Mouse (Mus musculus): Measurements from ENCODE around the gene Gm20605. TPM values are rescaled to one million over a fixed set of nuclear protein-coding genes. Genes with fewer than 3 reads are reported as not detected.
A peak's percentile ranks its signal among the peaks of the same experiment; 100 is the strongest.

The Gm20605 gene
- polyA plus RNA-seq, 1 experiment, result 63.8 TPM

- no peak for DNase-seq
- H3K4me3 ChIP-seq (replicated peaks; ENCODE audit: extremely low read depth, low read depth, low read length), result no peak overlapping the region
- no peak for TF ChIP-seq CTCF (IDR thresholded peaks at IDR 0.05; ENCODE audit: insufficient read depth, low read length)
- peaks cover 5% of the 10 kb centered on the region; the same call in 1 of the 2 replicates for H3K4me1 ChIP-seq (ENCODE audit: control insufficient read depth, insufficient read depth, low read length)
- 43% methylated on average over 6 of the region's 6 CpGs for WGBS
Observed at GRCm38 (mm10) chr5:137660064-137660688, 31.2 kb downstream of the Gm20605 start.

GRCm38 (mm10) chr5:137663057-137663456 lies 34.1 kb downstream of the Gm20605 start:
- DNase-seq, result no peak
- Histone ChIP-seq H3K4me1 (ENCODE audit: control insufficient read depth, insufficient read depth, low read length) (peaks cover 5% of the 10 kb centered on the region; the same call in 1 of the 2 replicates), H3K4me3 (replicated peaks; ENCODE audit: extremely low read depth, low read depth, low read length) (no peak overlapping the region)
- TF ChIP-seq CTCF (IDR thresholded peaks at IDR 0.05; ENCODE audit: insufficient read depth, low read length) (no peak), POLR2A (IDR thresholded peaks at IDR 0.05; ENCODE audit: borderline replicate concordance, extremely low read depth, low read depth, low read length) (no peak)
- WGBS, result 80% methylated on average over 9 of the region's 9 CpGs

- WGBS, result 73% methylated on average over 10 of the region's 10 CpGs
- DNase-seq, result no peak
- no peak for TF ChIP-seq CTCF (IDR thresholded peaks at IDR 0.05; ENCODE audit: insufficient read depth, low read length)
- TF ChIP-seq POLR2A (IDR thresholded peaks at IDR 0.05; ENCODE audit: borderline replicate concordance, extremely low read depth, low read depth, low read length), result no peak
- peaks cover 10% of the 10 kb centered on the region for H3K4me1 ChIP-seq (ENCODE audit: control insufficient read depth, insufficient read depth, low read length)
- no peak overlapping the region for H3K4me3 ChIP-seq (replicated peaks; ENCODE audit: extremely low read depth, low read depth, low read length)
Observed at GRCm38 (mm10) chr5:137668971-137669370, 40.0 kb downstream of the Gm20605 start.

- DNase-seq, result no peak
- no peak for TF ChIP-seq POLR2A (IDR thresholded peaks at IDR 0.05; ENCODE audit: borderline replicate concordance, extremely low read depth, low read depth, low read length)
- TF ChIP-seq CTCF (IDR thresholded peaks at IDR 0.05; ENCODE audit: insufficient read depth, low read length), result no peak
- H3K4me3 ChIP-seq (replicated peaks; ENCODE audit: extremely low read depth, low read depth, low read length), result no peak overlapping the region
- WGBS, result 98% methylated on average over 1 of the region's 1 CpGs
- peaks cover 10% of the 10 kb centered on the region for H3K4me1 ChIP-seq (ENCODE audit: control insufficient read depth, insufficient read depth, low read length)
Observed at GRCm38 (mm10) chr5:137670240-137670639, 41.3 kb downstream of the Gm20605 start.

- peak; percentile 47 for DNase-seq
- TF ChIP-seq POLR2A (IDR thresholded peaks at IDR 0.05; ENCODE audit: borderline replicate concordance, extremely low read depth, low read depth, low read length), result no peak
- TF ChIP-seq CTCF (IDR thresholded peaks at IDR 0.05; ENCODE audit: insufficient read depth, low read length), result no peak
- Histone ChIP-seq H3K4me3 (replicated peaks; ENCODE audit: extremely low read depth, low read depth, low read length) (no peak overlapping the region), H3K4me1 (ENCODE audit: control insufficient read depth, insufficient read depth, low read length) (peaks cover 10% of the 10 kb centered on the region)
- 5% methylated on average over 9 of the region's 9 CpGs for WGBS
Observed at GRCm38 (mm10) chr5:137671443-137672240, 42.7 kb downstream of the Gm20605 start.

- H3K4me1 ChIP-seq (ENCODE audit: control insufficient read depth, insufficient read depth, low read length), result peaks cover 10% of the 10 kb centered on the region
- TF ChIP-seq CTCF (IDR thresholded peaks at IDR 0.05; ENCODE audit: insufficient read depth, low read length) (no peak), POLR2A (IDR thresholded peaks at IDR 0.05; ENCODE audit: borderline replicate concordance, extremely low read depth, low read depth, low read length) (no peak)
- WGBS, result 76% methylated on average over 5 of the region's 5 CpGs
- H3K4me3 ChIP-seq (replicated peaks; ENCODE audit: extremely low read depth, low read depth, low read length), result no peak overlapping the region
- DNase-seq, result no peak
Observed at GRCm38 (mm10) chr5:137672361-137672760, 43.4 kb downstream of the Gm20605 start.

- no peak for DNase-seq
- 67% methylated on average over 6 of the region's 6 CpGs for WGBS
- TF ChIP-seq POLR2A (IDR thresholded peaks at IDR 0.05; ENCODE audit: borderline replicate concordance, extremely low read depth, low read depth, low read length) (no peak), CTCF (IDR thresholded peaks at IDR 0.05; ENCODE audit: insufficient read depth, low read length) (no peak)
- no peak overlapping the region for H3K4me3 ChIP-seq (replicated peaks; ENCODE audit: extremely low read depth, low read depth, low read length)
- peaks cover 10% of the 10 kb centered on the region for H3K4me1 ChIP-seq (ENCODE audit: control insufficient read depth, insufficient read depth, low read length)
Observed at GRCm38 (mm10) chr5:137673015-137673414, 44.0 kb downstream of the Gm20605 start.

- TF ChIP-seq POLR2A (IDR thresholded peaks at IDR 0.05; ENCODE audit: borderline replicate concordance, extremely low read depth, low read depth, low read length), result no peak
- no peak for TF ChIP-seq CTCF (IDR thresholded peaks at IDR 0.05; ENCODE audit: insufficient read depth, low read length)
Observed at GRCm38 (mm10) chr5:137674786-137675185, 45.8 kb downstream of the Gm20605 start.

GRCm38 (mm10) chr5:137677859-137678258 lies 48.9 kb downstream of the Gm20605 start:
- 91% methylated on average over 8 of the region's 8 CpGs for WGBS
- H3K4me1 ChIP-seq (ENCODE audit: control insufficient read depth, insufficient read depth, low read length), result no peaks in the 10 kb centered on the region
- TF ChIP-seq CTCF (IDR thresholded peaks at IDR 0.05; ENCODE audit: insufficient read depth, low read length), result no peak
- no peak for TF ChIP-seq POLR2A (IDR thresholded peaks at IDR 0.05; ENCODE audit: borderline replicate concordance, extremely low read depth, low read depth, low read length)

More at GRCm38 (mm10) chr5:137674786-137675185, 45.8 kb downstream of the Gm20605 start:
- H3K4me3 ChIP-seq (replicated peaks; ENCODE audit: extremely low read depth, low read depth, low read length), result no peak overlapping the region
- peaks cover 10% of the 10 kb centered on the region for H3K4me1 ChIP-seq (ENCODE audit: control insufficient read depth, insufficient read depth, low read length)
- WGBS, result 93% methylated on average over 8 of the region's 8 CpGs
- DNase-seq, result no peak

GRCm38 (mm10) chr5:137678736-137679135 lies 49.8 kb downstream of the Gm20605 start:
- 96% methylated on average over 3 of the region's 3 CpGs for WGBS
- TF ChIP-seq CTCF (IDR thresholded peaks at IDR 0.05; ENCODE audit: insufficient read depth, low read length) (no peak), POLR2A (IDR thresholded peaks at IDR 0.05; ENCODE audit: borderline replicate concordance, extremely low read depth, low read depth, low read length) (no peak)
- Histone ChIP-seq H3K4me3 (replicated peaks; ENCODE audit: extremely low read depth, low read depth, low read length) (no peak overlapping the region), H3K4me1 (ENCODE audit: control insufficient read depth, insufficient read depth, low read length) (peaks cover 3% of the 10 kb centered on the region; the same call in 1 of the 2 replicates)
- DNase-seq, result no peak

More at GRCm38 (mm10) chr5:137677859-137678258, 48.9 kb downstream of the Gm20605 start:
- no peak for DNase-seq
- no peak overlapping the region for H3K4me3 ChIP-seq (replicated peaks; ENCODE audit: extremely low read depth, low read depth, low read length)

Measured in lung, adult 2 months (tissue).